ENCODE assay signal across 10 mouse cellular contexts in the genomic region with DNA sequence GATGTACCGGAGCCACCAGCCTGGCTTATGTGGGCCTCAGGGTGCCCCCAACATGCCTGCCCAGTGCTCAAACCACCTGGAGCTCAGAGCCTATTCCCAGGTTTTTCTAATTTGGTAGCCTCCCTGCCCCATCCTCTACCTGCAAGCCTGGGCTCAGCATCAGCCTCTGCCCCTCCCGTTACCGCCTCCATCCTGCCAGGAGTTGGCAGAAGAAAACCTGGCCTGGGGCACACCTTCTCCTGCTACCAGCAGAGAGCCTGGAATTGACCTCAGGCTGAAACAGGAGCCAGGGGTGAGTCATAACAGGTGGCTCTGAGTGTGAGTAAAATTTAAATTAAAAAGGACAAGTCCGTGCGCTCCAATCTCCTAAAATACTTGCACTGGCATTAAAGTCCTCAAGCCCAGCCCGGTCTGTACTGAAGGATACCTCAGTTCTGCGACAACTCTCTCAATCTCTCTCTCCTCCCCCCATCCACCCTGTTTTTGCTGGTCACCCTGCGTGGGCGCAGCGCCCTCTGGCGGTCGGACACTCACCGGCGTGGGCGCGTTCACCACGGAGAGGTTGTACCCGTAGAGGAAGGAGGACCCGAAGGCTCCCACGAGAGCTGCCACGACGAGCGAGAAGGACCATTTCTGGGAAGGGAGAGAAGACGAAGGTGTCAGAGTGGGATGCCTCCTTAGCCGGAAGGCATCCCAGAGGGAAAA. TPM values are rescaled to one million over a fixed set of nuclear protein-coding genes. Genes with fewer than 3 reads are reported as not detected.
DNase-seq lines count a peak whose midpoint lies in the region; ATAC-seq and TF ChIP-seq lines count a peak whose summit lies in the region.
"Had no signal": no experiment of that assay in that cellular context is flagged by ENCODE, and none has a peak within 500 bp of the region (broad histone marks: within the 10 kb centered on the region; RNA-seq: fewer than 3 reads in every experiment).

No protein-coding gene starts in this region.

- ATAC-seq in liver, embryonic 14.5 days (ENCODE audit: insufficient read depth) = no peak
- ATAC-seq in erythroblast, adult 5-6 weeks (replicated peaks; ENCODE audit: low FRiP score, poor library complexity, severe bottlenecking) = no peak

- H3K27me3 ChIP-seq in liver, embryonic 14.5 days (ENCODE audit: control insufficient read depth, insufficient read depth, low read length) = no peaks in the 10 kb centered on the region
- H3K27me3 ChIP-seq: embryonic facial prominence, embryonic 13.5 days had no signal

- peaks cover 12 to 25% of the 10 kb centered on the region in 2 experiments for H3K4me1 ChIP-seq in liver, embryonic 14.5 days (replicated peaks; ENCODE audit: control insufficient read depth in 2 of 2, insufficient read depth in 2 of 2, low read length in 1 of 2)

- TF ChIP-seq CTCF in liver, embryonic 14.5 days (IDR thresholded peaks at IDR 0.05; ENCODE audit: low read depth) = peak; percentile 75

- no peak overlapping the region for H3K27ac ChIP-seq in liver, embryonic 14.5 days
- H3K27ac ChIP-seq: embryonic facial prominence, embryonic 13.5 days; neural tube, embryonic 13.5 days had no signal

- H3K36me3 ChIP-seq in liver, embryonic 14.5 days (replicated peaks; ENCODE audit: control insufficient read depth, insufficient read depth, low read depth) = no peaks in the 10 kb centered on the region
- H3K36me3 ChIP-seq: embryonic facial prominence, embryonic 13.5 days; neural tube, embryonic 13.5 days had no signal

- no peak overlapping the region for H3K4me3 ChIP-seq in liver, embryonic 14.5 days (ENCODE audit: insufficient read depth in 1 of 2, low read depth in 2 of 2, low read length in 2 of 2)
- H3K4me3 ChIP-seq: embryonic facial prominence, embryonic 13.5 days; neural tube, embryonic 13.5 days had no signal

- WGBS in liver, embryonic 14.5 days (ENCODE audit: insufficient replicate concordance) = 91% methylated on average over 25 of the region's 25 CpGs

- H3K9ac ChIP-seq in liver, embryonic 14.5 days (replicated peaks) = no peak overlapping the region
- H3K9ac ChIP-seq: embryonic facial prominence, embryonic 13.5 days; neural tube, embryonic 13.5 days had no signal

- TF ChIP-seq EP300 in liver, embryonic 14.5 days (IDR thresholded peaks at IDR 0.05; ENCODE audit: low read depth) = no peak

- DNase-seq in heart, adult 11 months = peak; percentile 92
- no peak for DNase-seq in heart, adult 8-10 months (ENCODE audit: low spot score)
- peak; percentile 34 to 60 for DNase-seq in thymus, postnatal 10 days (ENCODE audit: low spot score in 2 of 2)
- DNase-seq in thymus, adult 18-20 months = no peak
- DNase-seq in gastrocnemius, postnatal 10 days = peak; percentile 71
- no peak for DNase-seq in liver, embryonic 14.5 days (ENCODE audit: low read depth in 3 of 3, low spot score in 3 of 3)
- peak; percentile 83 for DNase-seq in thymus, postnatal 4 days

- no peaks in the 10 kb centered on the region for H3K9me3 ChIP-seq in liver, embryonic 14.5 days (ENCODE audit: control insufficient read depth, low read length)
- H3K9me3 ChIP-seq: embryonic facial prominence, embryonic 13.5 days; neural tube, embryonic 13.5 days had no signal

- no peak overlapping the region for H3K4me2 ChIP-seq in liver, embryonic 14.5 days (ENCODE audit: low read depth)
- H3K4me2 ChIP-seq: embryonic facial prominence, embryonic 13.5 days; neural tube, embryonic 13.5 days had no signal

RNA-seq across cellular contexts. Expression of gene Slc2a9, which starts 25.9 kb away (rescaled TPM):
- total RNA-seq in heart, adult 8-10 months (2022) = 1 to 10 TPM in 3 of 4 experiments, under 1 TPM in 1; 0.94 to 2.1 (median 1.6) TPM
- total RNA-seq in gastrocnemius, postnatal 10 days (2021) = 1 to 10 TPM; 1.2 to 1.5 TPM
- 1.1 and 1.6 TPM in 2 replicates for polyA plus RNA-seq in liver, embryonic 14.5 days (2012; rRNA removed)
- polyA plus RNA-seq in liver, embryonic 14.5 days (2014; fragmentation: Nextera tagmentation; extraction: Ambion mirVana) = 1.8 and 1.9 TPM in 2 replicates
- 3.8 TPM in 1 of 2 replicates, not detected in the other for total RNA-seq in erythroblast, adult 5-6 weeks (2015; ENCODE audit: low replicate concordance)
- total RNA-seq in erythroblast, adult 5-6 weeks (2017; ENCODE audit: low replicate concordance) = 0.51 and 0.84 TPM in 2 replicates

Comparison
In these comparisons a context has a peak if more than half of its experiments do, and no peak if none do; other contexts are left out.
1. DNase-seq: peak in heart, adult 11 months (single experiment), thymus, postnatal 10 days (2 of 2), gastrocnemius, postnatal 10 days (single experiment) and thymus, postnatal 4 days (single experiment); none in heart, adult 8-10 months (single experiment), thymus, adult 18-20 months (0 of 2) and liver, embryonic 14.5 days (0 of 3).